Mouse (Mus musculus) layer of hippocampus, postnatal 36 days (tissue): Measurements from ENCODE around the gene Gltpd2. TPM values are rescaled to one million over a fixed set of nuclear protein-coding genes. Genes with fewer than 3 reads are reported as not detected.
"Not testable (repeated sequence)": the region's sequence is repeated elsewhere in the genome, so short reads cannot be mapped to it uniquely, and the experiment has no call there.

Source experiments
- DNase-seq, 2 experiments: peaks; one replicate each; pipeline ENCODE4 v3.0.0; 2022
- total RNA-seq, 2 experiments: library from RNA; stranded (reverse); gene quantifications; 2 replicates each; pipeline ENCODE4 v1.2.3; 2021

The Gltpd2 gene
- total RNA-seq = not detected

DNA sequence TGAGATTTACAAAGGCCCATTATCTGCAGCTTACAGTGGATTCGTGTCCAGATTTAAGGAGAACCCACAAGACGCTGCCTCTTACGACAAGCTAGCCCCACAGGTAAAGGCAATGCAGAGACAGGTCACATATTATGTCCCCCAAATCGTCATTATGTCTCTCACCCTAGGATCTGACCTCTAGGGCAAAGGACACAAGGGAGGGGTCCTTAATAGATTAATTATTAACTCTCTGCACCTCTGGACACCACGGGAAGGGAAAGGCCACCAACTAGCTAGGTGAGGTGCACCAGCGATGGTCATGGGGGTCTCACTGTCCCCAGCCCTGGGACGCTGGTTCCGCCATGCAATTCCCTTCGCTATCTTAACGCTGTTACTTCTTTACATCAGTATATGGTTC is at the start of gene Gltpd2:
Gltpd2 (plus strand) TSS at position 274 of the 400 bp plus-strand sequence.
- DNase-seq = no peak

DNA sequence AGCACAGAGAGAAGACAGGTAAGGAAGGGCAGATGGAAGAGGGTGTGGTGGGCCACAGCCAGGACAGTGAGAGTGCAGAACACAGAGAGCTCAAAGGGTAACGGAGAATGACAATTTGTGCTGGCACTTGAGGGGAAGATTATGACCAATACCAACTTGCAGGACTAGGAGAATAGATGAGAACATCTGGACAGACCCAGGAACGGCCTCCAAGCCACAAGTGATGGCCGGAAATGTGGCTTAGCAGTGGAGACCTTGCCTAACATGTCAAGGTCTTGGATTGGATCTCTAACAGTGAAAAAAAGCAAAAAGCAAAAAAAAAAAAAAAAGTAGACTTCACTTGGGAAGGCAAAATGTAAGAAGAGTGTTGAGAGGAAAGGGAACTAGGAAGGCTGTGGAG is 49.2 kb upstream of the Gltpd2 start:
- DNase-seq = no peak

DNA sequence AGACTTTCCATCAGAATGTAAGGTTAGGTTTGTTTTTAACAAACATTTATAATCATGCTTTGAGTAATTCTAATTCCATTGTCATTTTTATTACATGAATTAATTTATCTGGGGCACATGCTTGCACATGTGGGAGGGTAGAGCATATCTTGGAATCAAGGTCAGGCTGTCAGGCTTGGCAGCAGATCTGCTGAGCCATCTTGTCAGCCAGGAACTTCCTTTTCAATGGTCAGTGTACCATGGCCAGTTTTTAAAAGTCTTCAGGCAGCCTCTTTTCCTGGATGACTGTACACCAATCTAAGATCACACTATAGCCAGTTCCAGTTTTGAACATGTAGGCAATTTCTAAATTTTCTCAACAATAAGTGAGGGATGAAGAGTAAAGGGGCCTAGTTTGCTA is 46.3 kb upstream of the Gltpd2 start:
- DNase-seq = no peak

DNA sequence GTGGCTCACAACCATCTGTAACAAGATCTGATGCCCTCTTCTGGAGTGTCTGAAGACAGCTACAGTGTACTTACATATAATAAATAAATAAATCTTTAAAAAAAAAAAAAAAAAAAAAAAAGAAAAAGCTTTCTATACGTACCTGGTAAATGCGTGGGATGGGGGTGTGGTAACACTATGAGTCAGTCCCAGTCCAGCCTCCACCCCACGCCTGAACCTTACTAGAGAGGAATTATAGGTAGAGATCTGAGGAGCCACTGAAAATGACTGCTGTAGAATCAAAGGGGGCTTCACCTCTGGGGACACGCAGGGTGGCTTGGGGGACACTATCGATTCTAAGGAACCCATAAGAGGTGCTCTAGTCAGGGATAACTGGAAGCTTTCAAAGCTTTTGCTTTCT is 45.7 kb upstream of the Gltpd2 start:
- not testable (repeated sequence) for DNase-seq

DNA sequence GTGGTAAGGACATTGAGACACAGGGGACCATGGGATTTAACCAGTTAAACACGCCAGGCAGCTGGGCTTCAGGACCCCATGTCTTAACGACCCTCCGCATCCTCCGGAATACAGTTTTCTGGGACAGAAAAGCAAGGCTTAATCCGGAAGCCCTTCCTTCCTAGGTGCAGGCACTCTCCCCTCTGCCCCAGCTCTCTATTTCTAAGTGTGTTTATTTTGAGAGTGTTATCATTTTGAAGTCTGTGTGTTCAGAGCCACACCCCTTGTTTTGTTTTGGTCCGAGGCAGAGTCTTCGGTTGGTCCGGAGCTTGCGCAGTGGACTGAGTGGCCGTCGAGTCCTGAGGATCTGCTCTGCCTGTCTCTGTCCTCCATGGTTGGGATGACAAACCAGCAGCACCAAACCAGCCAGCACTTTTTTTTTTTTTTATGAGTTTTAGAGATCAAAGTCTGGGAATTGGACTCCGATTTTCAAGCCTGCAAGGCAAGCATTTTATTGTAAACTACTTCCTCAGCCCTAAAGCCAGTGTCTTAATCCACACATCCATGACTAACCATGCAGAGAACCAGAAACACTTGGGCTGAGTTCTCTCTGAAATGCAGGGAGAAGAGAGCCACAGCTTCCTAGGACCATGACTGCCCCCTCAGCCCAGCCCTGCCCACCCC is 44.0 kb upstream of the Gltpd2 start:
- no peak for DNase-seq

DNA sequence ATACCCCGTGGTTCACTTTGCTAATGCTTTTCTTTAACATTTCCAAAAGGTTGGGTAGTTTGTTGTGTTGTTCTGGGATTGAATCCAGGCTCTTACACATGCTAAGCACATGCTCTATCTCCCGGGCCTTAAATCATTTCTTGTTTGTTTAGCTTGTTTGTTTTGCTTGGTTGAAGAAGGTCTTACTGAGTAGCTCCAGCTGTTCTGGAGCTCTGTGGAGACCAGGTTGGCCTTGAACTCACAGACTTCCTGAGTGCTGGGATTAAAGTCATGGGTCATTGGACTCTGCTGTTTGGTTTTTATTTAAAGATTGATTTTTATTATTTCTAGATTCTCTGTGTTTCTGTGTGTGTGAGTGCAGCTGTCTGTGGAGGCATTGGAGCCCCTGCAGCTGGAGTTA is 33.5 kb upstream of the Gltpd2 start:
- no peak for DNase-seq

DNA sequence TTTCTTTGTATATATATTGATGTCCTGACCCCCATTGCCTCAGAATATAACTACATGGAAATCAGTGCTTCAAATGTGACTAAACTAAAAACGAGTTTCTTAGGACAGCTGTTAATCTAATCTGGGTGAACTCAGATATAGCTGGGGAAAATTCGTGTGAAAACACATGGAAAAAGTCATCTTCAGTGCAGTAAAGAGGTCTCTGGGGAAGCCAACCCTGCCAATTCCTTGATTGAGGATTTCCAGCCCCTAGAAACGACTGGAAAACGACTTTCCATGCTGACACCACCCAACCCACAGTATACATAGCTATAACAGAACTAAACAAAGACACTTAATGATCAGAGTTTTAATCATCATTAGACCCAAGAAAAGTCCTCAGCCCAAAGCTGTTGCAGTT is 31.2 kb upstream of the Gltpd2 start:
- DNase-seq = no peak

DNA sequence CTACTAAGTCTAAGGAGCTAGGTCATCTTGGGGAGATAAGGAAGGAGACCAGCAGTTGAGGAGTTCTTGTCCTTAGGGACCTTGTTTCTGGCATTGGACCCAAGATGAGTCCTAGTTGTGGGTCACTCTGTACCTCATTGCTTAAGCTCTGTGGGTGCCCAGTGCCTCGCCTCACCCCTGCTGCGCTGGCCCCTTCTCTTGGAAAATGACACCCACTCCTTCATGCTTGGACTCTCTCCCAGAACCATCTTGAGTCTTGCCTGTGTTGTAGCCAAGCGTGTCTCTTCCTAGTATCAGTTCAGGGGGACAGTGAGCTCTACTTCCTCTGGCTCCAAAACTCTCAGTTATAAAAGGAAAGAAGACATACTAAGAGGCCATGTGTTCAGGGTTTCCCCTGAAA is 29.9 kb upstream of the Gltpd2 start:
- DNase-seq = no peak

DNA sequence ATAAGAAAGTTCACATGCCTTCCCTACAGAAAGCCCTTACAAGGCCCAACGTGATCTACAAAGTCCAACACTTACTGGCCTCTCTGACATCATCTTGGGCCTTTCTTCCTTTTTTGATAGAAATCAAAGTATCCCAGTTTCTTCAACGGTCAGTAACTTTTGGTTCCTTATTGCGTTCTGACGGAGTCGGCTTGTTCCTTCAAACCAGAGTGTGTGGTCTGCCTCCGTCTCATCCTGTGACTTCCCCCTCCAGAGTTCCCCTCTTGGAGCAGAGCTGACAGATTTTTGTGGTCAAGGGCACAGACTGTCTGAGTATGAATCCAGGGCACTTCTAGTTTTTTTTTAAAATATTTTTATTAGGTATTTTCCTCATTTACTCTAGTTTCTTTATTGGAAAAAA is 29.3 kb upstream of the Gltpd2 start:
- DNase-seq = no peak

DNA sequence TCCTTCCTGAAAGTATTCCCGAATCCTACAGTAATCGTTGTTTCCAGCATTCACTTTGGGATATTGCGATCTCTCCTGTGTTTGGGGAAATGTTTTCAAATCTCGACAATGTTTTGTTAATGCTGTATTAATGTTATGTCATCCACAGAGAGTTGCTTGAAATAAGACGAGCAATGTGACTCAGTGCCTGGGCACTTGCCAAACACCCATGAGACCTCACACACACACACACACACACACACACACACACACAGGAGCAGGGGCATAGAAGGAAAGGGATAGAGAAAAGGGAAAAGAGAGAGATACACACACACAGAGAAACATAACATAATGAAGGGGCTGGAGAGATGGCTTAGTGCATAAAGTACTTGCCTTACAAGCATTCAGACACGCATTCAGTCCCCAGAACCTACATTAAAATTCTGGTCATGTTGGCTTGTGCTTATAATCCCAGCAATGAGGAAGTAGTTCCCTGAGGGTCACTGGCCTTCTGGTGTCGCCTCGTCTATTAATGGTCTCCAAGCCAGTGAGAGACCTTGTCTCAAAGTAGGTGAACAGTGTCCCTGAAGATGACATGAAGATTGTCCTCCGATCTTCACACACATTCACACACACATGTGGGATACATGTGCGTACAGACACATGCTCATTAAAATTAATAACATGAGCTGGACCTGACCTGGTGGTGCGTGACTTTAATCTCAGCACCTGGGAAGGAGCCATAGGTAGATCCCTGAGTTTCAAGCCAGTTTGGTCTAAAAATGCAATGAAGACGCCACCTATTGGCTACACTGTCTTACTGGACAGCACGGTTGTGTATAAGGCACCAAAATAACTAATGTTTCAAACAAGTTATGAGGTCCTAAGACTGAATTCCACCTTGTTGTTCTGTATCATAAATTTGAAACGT is 19.2 kb upstream of the Gltpd2 start:
- no peak for DNase-seq

DNA sequence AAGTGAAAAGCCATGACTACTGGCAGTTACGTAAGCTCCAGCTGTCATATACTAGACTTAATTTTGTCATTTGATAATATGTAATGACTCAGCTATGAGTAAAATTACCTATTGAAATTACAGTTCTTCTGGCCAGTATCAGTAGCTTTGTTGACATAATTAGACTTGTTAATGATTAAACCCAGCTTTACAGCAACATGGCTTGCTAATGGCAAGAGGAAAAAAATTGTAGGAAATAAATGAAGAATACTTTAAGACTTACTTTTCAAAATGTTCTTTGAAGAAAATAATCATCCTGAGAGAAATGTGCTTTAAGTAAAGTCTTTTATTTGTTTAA is 18.6 kb upstream of the Gltpd2 start:
- DNase-seq = no peak

DNA sequence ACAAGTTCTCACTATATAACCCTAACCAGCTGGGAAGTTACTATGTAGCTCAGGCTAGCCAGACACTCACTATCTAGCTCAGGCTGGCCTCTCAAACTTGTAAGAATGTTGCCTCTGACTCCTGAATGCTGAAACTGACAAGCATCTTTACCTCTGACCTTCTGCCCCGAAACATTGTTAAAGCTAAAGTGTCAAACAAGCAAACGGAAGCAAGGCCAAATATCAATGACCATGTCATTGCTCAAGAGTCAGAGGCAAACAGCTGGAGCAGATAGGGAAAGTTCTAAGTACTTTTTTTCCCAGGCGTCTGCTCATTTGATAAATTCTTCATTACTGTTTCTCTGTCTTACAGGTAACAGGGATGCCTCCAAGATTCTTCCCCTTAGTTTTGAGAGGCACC is 17.0 kb upstream of the Gltpd2 start:
- no peak for DNase-seq

DNA sequence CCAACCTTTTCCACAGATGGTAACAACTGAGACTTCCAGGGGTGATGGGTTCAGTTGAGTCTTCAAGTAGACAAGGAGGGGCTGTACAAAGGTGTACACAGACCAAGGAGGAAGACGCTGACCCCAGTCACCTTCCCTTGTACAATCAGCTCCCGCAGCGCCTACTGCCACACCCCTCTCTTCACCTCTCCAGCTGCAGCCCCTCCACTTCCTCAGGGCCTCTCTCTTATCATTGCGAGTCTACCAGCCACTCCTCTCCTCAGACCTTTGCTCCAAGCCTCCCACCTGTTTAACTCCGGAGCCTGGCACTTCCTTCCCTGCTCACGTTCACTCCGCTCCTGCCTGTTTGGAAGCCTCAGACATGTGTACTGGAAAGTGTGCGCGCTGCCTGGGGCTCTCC is 14.0 kb upstream of the Gltpd2 start, which contains the start of gene Tm4sf5:
Tm4sf5 (plus strand) TSS at position 275 of the 400 bp plus-strand sequence.
- DNase-seq = no peak

DNA sequence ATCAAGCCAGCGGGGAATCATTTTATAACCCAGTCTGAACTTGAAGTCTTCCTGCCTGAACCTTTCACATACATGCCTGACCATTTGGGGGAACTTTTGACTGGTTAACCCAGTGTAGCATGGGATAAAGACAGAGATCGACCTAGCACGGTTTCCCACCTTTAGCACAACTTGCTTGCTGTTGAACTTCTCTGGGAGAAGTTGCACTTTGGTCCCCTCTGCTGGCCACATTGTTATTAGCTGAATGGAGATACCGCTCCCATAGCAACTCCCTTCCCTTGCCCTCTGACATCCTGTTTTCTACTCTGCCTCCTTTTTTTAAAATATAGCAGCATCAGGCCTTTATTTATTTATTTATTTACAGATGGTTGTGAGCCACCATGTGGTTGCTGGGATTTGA is 12.6 kb upstream of the Gltpd2 start:
- DNase-seq = peak; percentile 24 to 47

DNA sequence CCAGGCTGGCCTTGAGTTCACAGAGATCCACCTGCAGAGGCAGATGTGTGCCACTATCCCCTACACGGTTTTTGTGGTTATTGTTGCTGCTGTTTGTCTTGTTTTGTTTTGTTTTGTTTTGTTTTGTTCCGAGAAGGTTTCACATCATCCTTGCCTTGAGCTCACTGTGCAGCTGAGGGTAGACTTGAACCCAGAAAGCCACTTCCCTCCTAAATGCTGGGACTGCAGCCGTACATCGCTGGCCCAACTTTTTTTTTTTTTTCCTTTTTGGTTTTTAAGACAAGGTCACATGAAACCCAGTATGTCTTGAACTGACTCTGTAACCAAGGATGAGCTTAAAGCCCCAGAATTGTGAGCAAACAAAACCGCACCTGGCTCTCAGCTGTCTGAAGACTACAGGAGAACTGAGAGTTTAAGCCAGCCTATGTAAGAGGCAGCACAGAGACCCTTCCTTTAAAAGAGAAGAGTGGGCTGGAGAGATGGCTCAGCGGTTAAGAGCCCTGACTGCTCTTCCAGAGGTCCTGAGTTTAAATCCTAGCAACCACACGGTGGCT is 12.0 kb upstream of the Gltpd2 start:
- no peak for DNase-seq

DNA sequence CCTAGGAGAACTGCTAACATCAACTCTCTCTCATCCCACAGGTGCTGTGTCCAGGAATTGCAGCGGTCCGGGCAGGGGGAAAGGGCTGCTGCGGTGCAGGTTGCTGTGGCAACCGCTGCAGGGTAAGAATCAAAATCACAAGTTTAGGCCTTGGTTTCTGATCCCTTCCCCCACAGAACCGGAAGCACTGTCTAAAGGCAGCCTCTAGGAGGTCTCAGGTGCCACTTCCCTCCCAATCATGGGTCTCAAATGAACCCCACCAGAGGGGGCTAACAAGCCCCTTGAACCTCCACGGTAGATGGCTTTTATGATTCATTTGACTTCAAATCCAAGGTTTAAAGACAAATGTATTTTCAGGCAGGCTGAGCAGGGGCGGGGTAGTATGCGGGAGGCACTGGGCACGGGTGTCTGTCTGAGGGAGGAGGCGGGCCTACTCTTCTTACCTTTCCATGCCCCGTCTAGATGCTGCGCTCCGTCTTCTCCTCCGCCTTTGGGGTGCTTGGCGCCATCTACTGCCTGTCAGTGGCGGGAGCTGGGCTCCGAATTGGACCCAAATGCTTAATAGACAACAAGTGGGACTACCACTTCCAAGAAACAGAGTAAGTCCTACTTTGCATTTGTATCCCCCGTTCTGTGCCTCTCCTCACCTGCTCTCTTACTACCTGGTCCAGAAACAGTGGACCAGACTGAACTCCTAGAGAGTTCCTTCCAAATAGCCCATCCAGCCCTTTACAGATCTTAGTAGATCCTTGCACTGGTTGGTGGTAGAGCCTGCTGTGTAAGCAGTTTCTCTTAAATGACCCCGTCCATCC is 9.0 kb upstream of the Gltpd2 start:
- DNase-seq = peak in 1 of 2 experiments; percentile 36

DNA sequence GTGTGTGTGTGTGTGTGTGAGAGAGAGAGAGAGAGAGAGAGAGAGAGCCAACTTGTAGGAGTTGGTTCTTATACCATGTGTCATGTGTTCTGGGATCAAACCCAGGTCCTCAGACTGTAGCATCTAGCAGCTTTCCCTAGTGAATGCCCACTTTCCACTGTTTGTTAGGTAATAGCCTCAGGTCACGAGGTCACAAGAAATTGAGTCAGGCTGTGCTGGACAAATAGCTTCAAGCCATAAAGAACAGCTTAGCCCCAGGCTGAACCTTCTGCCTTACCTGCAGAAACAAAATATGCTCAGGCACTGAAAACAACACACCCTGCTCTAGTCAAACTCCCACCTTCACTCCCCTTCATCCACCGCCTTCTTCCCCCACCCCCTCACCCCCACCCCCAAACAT is 7.8 kb upstream of the Gltpd2 start:
- no peak for DNase-seq

DNA sequence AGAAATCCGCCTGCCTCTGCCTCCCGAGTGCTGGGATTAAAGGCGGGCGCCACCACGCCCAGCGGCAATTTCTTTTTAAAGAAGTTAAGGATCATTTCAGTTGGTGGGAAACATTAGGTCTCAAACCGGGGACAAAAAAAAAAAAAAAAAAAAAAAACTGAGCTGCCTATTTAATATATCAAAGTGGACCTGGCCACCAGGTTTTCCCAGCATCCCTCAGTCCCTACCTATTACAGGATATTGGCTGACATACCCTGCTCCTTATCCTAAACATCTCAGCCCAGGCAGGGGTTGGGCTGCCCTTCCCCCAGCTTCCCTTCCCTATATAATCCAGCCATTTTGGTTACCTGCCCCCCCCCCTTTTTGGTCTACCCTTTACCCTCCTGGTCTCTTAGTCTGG is 7.2 kb upstream of the Gltpd2 start:
- DNase-seq = no peak

DNA sequence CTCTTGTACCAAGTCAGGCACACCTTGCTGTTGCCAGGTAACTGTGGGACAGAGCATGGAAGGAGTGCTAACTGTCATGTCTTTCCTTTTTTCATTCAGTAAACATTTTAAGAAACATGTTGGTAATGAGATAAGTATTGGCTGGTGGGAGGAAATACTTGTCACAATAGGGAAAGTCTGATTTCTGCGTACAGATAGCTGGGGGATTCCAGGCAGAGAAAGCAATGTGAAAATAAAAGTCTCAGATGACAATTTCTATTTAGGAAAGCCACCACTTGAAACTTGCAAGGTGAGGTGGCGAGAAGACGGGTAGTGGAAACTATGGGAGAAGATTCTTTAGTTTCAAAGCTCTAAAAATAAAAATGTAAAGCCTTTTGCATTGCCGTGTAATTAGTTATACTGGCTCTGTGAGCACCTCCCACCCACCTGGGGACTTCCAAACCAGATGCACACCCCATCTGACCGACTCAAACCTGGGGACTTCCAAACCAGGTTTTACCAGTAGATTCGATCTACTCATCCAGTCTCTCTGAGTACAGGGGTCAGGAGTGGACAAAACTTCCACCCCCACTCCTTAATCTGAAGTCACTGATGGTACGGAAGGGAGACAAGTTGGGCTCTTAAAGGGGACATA is 6.2 kb upstream of the Gltpd2 start:
- DNase-seq = no peak

DNA sequence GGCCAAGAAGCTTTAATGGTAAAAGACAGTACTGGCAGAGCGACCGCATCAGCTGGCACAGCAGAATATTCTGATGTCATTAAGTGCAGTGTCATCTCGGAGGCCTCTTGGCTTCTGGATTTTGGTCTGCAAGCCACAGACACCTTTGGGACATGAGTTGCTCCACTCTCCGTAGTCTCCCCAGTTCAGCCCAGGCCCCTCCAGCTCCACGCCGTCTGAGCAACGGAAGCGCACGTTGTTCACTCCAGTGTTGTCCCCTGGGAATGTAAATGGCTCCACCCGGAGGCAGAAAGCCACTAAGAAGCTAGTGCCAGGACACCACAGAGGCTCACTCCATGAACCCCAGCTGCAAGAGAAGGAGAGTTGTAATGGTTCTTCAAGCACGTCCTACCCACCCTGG is 5.5 kb upstream of the Gltpd2 start:
- DNase-seq = no peak

DNA sequence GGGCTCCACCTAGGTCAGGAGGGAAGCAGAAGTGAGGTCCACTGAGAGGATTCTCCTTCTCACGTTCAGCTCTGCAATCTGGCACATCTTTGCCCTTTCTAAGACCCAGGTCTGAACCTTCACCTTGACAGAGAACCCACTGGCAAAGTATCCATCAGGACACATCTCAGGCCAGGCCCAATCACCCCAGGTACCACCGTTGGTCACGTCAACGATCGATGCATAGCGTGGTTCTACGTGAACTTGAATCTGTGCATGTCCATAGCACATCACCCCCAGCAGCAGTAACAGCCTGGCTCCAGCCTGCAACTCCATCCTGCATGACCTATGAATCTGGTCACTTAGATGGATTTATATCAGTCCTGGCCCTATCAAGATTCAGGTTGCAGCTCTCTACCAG is 4.7 kb upstream of the Gltpd2 start, which contains the start of gene Vmo1:
Vmo1 (minus strand) TSS at position 329 of the 400 bp plus-strand sequence.
- no peak for DNase-seq

DNA sequence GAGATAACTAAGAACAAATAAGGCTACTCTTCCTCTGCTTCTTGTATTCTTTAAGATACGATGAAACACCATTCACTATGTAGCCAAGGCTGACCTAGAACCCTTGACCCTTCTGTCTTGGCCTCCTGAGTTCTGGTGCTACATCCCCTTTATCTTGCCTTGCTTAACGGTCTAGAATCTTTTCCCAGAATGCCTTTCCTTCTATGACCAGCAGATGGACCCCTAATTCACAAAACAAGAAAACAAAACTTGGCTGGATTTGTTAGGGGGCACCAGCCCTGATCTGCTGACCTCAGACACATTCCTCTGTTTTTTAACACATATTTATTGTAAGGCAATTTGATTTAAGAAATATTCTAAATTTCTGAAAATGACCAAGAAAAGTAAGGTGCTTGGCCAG is 2.6 kb upstream of the Gltpd2 start:
- no peak for DNase-seq
